Comparison of ENCODE assay signal across 9 mouse cellular contexts in genomic region chr14:93734077-93734673, GRCm38 (mm10).
DNase-seq lines count a peak whose midpoint lies in the region; ATAC-seq and TF ChIP-seq lines count a peak whose summit lies in the region.
"Had no signal": no experiment of that assay in that cellular context is flagged by ENCODE, and none has a peak within 500 bp of the region (broad histone marks: within the 10 kb centered on the region; RNA-seq: fewer than 3 reads in every experiment).

No protein-coding gene starts in this region.

- no peaks in the 10 kb centered on the region for H3K27me3 ChIP-seq in kidney, postnatal 0 days (ENCODE audit: insufficient read depth, low read length)
- H3K27me3 ChIP-seq in hindbrain, embryonic 13.5 days = no peaks in the 10 kb centered on the region

- ATAC-seq in kidney, postnatal 0 days (replicated peaks; ENCODE audit: low FRiP score, low read depth) = peak; percentile 88
- peak; percentile 61; the same call in 1 of the 2 replicates for ATAC-seq in hindbrain, embryonic 13.5 days (ENCODE audit: low FRiP score)

- H3K36me3 ChIP-seq in kidney, postnatal 0 days (ENCODE audit: insufficient read depth, low read length) = no peaks in the 10 kb centered on the region
- H3K36me3 ChIP-seq in hindbrain, embryonic 13.5 days = no peaks in the 10 kb centered on the region

- H3K9ac ChIP-seq in kidney, postnatal 0 days (ENCODE audit: low read depth, low read length) = no peak overlapping the region
- no peak overlapping the region for H3K9ac ChIP-seq in hindbrain, embryonic 13.5 days

- no peak for TF ChIP-seq CTCF in kidney, postnatal 0 days (IDR thresholded peaks at IDR 0.05; ENCODE audit: low read depth)

- 20% methylated on average over 10 of the region's 10 CpGs for WGBS in kidney, postnatal 0 days
- WGBS in hindbrain, embryonic 13.5 days = 65% methylated on average over 10 of the region's 10 CpGs

- no peak overlapping the region for H3K27ac ChIP-seq in kidney, postnatal 0 days
- H3K27ac ChIP-seq in hindbrain, embryonic 13.5 days = peak overlapping the region; percentile 71

- peak overlapping the region; percentile 21 for H3K4me2 ChIP-seq in kidney, postnatal 0 days (ENCODE audit: low read length)
- no peak overlapping the region for H3K4me2 ChIP-seq in hindbrain, embryonic 13.5 days
- H3K4me2 ChIP-seq: liver, embryonic 11.5 days had no signal

- H3K4me1 ChIP-seq in kidney, postnatal 0 days (replicated peaks; ENCODE audit: insufficient read depth, low read length) = no peaks in the 10 kb centered on the region
- no peaks in the 10 kb centered on the region for H3K4me1 ChIP-seq in hindbrain, embryonic 13.5 days (replicated peaks)

- H3K9me3 ChIP-seq in kidney, postnatal 0 days (replicated peaks; ENCODE audit: low read length) = no peaks in the 10 kb centered on the region
- no peaks in the 10 kb centered on the region for H3K9me3 ChIP-seq in hindbrain, embryonic 13.5 days

- no peak overlapping the region for H3K4me3 ChIP-seq in kidney, postnatal 0 days (replicated peaks; ENCODE audit: low read depth, low read length)
- no peak overlapping the region for H3K4me3 ChIP-seq in hindbrain, embryonic 13.5 days

- peak; percentile 69 for DNase-seq in kidney, postnatal 0 days (ENCODE audit: low spot score)
- DNase-seq in kidney, postnatal 36 days = no peak
- DNase-seq in MN1 (ENCODE audit: low spot score) = peak; percentile 65
- peak; percentile 96 for DNase-seq in heart, adult 11 months
- no peak for DNase-seq in thymus, postnatal 36 days
- DNase-seq in B cell, adult 2 months = no peak
- no peak for DNase-seq in adrenal gland, adult 18-20 months (ENCODE audit: low spot score in 2 of 2)

Comparison
In these comparisons a context has a peak if more than half of its experiments do, and no peak if none do; other contexts are left out.
1. DNase-seq: peak in kidney, postnatal 0 days (single experiment), MN1 (single experiment) and heart, adult 11 months (single experiment); none in kidney, postnatal 36 days (0 of 2), thymus, postnatal 36 days (0 of 2), B cell, adult 2 months (0 of 2) and adrenal gland, adult 18-20 months (0 of 2).